Mouse (Mus musculus) adrenal gland, postnatal 36 days (tissue): ENCODE data around the gene Serpine2. TPM values are rescaled to one million over a fixed set of nuclear protein-coding genes. Genes with fewer than 3 reads are reported as not detected.

ENCODE experiments used
- DNase-seq, 2 experiments: peaks; one replicate each; pipeline ENCODE4 v3.0.0; 2021; ENCODE audit warnings: mixed read lengths in 1 of 2
- total RNA-seq, 2 experiments: library from RNA; stranded (reverse); gene quantifications; 2 replicates each; pipeline ENCODE4 v1.2.3; 2021

The Serpine2 gene
- total RNA-seq, 2 experiments from 2014 or later, result 9.2 to 16.0 TPM

- DNase-seq, result peak; percentile 22 to 40
Measured at GRCm38 (mm10) chr1:79819296-79819879, 41.6 kb downstream of the Serpine2 start.

GRCm38 (mm10) chr1:79815446-79815845 lies 45.5 kb downstream of the Serpine2 start:
- no peak for DNase-seq

- DNase-seq, result no peak
Measured at GRCm38 (mm10) chr1:79809447-79809846, 51.5 kb downstream of the Serpine2 start.

GRCm38 (mm10) chr1:79806865-79807264 lies 54.1 kb downstream of the Serpine2 start:
- no peak for DNase-seq

GRCm38 (mm10) chr1:79803614-79804013 lies 57.4 kb downstream of the Serpine2 start:
- DNase-seq, result no peak

GRCm38 (mm10) chr1:79802858-79803427 lies 58.0 kb downstream of the Serpine2 start:
- no peak for DNase-seq

- no peak for DNase-seq
Measured at GRCm38 (mm10) chr1:79797084-79797483, 63.9 kb downstream of the Serpine2 start.

- DNase-seq, result no peak
Measured at GRCm38 (mm10) chr1:79786267-79786927, 74.6 kb downstream of the Serpine2 start.

- no peak for DNase-seq
Measured at GRCm38 (mm10) chr1:79782433-79782832, 78.5 kb downstream of the Serpine2 start.

GRCm38 (mm10) chr1:79778011-79778410 lies 83.0 kb downstream of the Serpine2 start:
- DNase-seq, result no peak

- DNase-seq, result peak; percentile 95 to 98
Measured at GRCm38 (mm10) chr1:79775927-79776458, 85.0 kb downstream of the Serpine2 start, which contains the start of the genes Mrpl44 and Wdfy1. Mrpl44 (plus strand) TSS chr1:79776018. Wdfy1 (minus strand) TSS chr1:79776143.

- DNase-seq, result no peak
Measured at GRCm38 (mm10) chr1:79774164-79774780, 86.7 kb downstream of the Serpine2 start.

GRCm38 (mm10) chr1:79768231-79768630 lies 92.7 kb downstream of the Serpine2 start:
- no peak for DNase-seq

GRCm38 (mm10) chr1:79764483-79764882 lies 96.5 kb downstream of the Serpine2 start:
- no peak for DNase-seq

GRCm38 (mm10) chr1:79764031-79764430 lies 96.9 kb downstream of the Serpine2 start:
- DNase-seq, result no peak

GRCm38 (mm10) chr1:79762282-79763250 lies 98.4 kb downstream of the Serpine2 start:
- no peak for DNase-seq

- DNase-seq, result no peak
Measured at GRCm38 (mm10) chr1:79761917-79762271, 99.1 kb downstream of the Serpine2 start.

GRCm38 (mm10) chr1:79761106-79761916 lies 99.7 kb downstream of the Serpine2 start:
- DNase-seq, result peak; percentile 87 to 92

- peak; percentile 25 to 37 for DNase-seq
Measured at GRCm38 (mm10) chr1:79760656-79761055, 100.3 kb downstream of the Serpine2 start.

- no peak for DNase-seq
Measured at GRCm38 (mm10) chr1:79759436-79759972, 101.5 kb downstream of the Serpine2 start.
